In the genomic region with DNA sequence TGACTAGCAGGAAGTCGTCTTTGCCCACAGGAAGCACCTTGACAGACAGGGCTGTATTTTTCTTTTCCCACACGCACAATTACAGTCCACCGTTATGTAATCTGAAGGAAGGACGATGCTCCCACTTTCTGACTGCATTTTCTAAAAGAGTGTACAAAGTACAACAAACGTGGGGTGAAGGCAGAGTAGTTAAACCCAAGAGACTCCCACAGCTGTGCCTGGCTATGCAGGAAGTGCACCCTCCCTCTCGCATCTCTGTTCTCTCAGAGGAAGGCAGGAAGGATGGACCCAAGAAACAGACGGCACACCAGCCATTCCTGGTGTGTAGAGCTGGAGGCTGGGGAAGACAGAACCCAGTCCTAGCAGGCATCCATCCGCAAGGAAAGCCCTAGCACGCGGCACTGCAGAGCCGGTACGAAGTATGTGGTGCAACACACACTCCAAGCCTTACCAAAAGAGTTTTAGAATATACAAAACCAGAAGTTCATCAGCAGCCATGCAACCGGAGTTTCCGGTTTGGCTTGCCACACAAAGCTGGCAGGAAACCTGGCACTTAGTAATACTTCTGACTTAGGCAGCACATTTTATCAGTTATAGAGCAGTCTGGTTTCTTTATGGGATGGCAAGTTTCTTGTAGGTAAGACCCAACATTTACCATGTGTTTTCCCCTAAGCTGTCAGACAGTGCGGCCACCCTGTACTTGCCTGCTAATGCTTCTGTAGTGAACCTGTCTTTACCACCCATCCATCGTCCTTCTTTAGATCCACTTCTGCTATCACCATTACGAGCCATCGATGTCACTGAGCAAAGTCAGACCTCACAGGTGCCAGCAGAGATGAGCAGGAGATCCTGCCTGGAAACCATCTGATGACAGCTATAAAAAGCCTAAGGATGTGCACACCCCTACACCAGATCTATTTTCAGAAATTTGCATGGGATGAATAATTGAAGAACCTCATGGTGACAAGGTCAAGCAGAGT, we compare ENCODE assay signal across 8 mouse cellular contexts. TPM values are rescaled to one million over a fixed set of nuclear protein-coding genes. Genes with fewer than 3 reads are reported as not detected.
A peak's percentile ranks its signal among the peaks of the same experiment; 100 is the strongest.
DNase-seq lines count a peak whose midpoint lies in the region; ATAC-seq and TF ChIP-seq lines count a peak whose summit lies in the region.
"Had no signal": no experiment of that assay in that cellular context is flagged by ENCODE, and none has a peak within 500 bp of the region (broad histone marks: within the 10 kb centered on the region; RNA-seq: fewer than 3 reads in every experiment).

No protein-coding gene starts in this region.

- no peak for ATAC-seq in liver, embryonic 12.5 days
- ATAC-seq in liver, embryonic 11.5 days (replicated peaks; ENCODE audit: low FRiP score), result no peak
- peak; percentile 82 for ATAC-seq in common myeloid progenitor, adult 5-6 weeks (replicated peaks; ENCODE audit: low read depth, poor library complexity, severe bottlenecking)
- no peak for ATAC-seq in kidney, embryonic 15.5 days (replicated peaks; ENCODE audit: low FRiP score)

- WGBS in liver, embryonic 12.5 days (ENCODE audit: insufficient replicate concordance), result 43% methylated on average over 18 of the region's 18 CpGs
- WGBS in liver, embryonic 11.5 days, result 61% methylated on average over 18 of the region's 18 CpGs
- WGBS in kidney, embryonic 15.5 days, result 67% methylated on average over 18 of the region's 18 CpGs
- 31% methylated on average over 18 of the region's 18 CpGs for WGBS in olfactory bulb, adult 2 months

- TF ChIP-seq CTCF in olfactory bulb, adult 2 months (IDR thresholded peaks at IDR 0.05; ENCODE audit: insufficient read depth, low read depth, low read length), result no peak

- no peak overlapping the region for H3K4me3 ChIP-seq in liver, embryonic 12.5 days
- no peak overlapping the region for H3K4me3 ChIP-seq in liver, embryonic 11.5 days (ENCODE audit: low read depth, low read length)
- H3K4me3 ChIP-seq in kidney, embryonic 15.5 days (replicated peaks), result no peak overlapping the region
- H3K4me3 ChIP-seq in olfactory bulb, adult 2 months (ENCODE audit: insufficient read depth, low read depth, low read length), result peak overlapping the region; percentile 25
- H3K4me3 ChIP-seq: limb, embryonic 13.5 days had no signal

- no peaks in the 10 kb centered on the region for H3K9me3 ChIP-seq in liver, embryonic 12.5 days (replicated peaks)
- H3K9me3 ChIP-seq in liver, embryonic 11.5 days (ENCODE audit: control insufficient read depth, low read length), result no peaks in the 10 kb centered on the region
- H3K9me3 ChIP-seq in kidney, embryonic 15.5 days (replicated peaks), result no peaks in the 10 kb centered on the region
- H3K9me3 ChIP-seq: limb, embryonic 13.5 days had no signal

- no peaks in the 10 kb centered on the region for H3K27me3 ChIP-seq in liver, embryonic 12.5 days (replicated peaks)
- no peaks in the 10 kb centered on the region for H3K27me3 ChIP-seq in liver, embryonic 11.5 days (replicated peaks; ENCODE audit: control insufficient read depth, insufficient read depth, low read length)
- H3K27me3 ChIP-seq in kidney, embryonic 15.5 days, result no peaks in the 10 kb centered on the region
- H3K27me3 ChIP-seq: limb, embryonic 13.5 days had no signal

- DNase-seq in liver, embryonic 11.5 days (ENCODE audit: low spot score), result no peak
- DNase-seq in cerebellum, adult 11 months, result no peak
- DNase-seq in frontal cortex, postnatal 10 days (ENCODE audit: low spot score in 2 of 2), result no peak

- 0 out of 2 replicates have a peak, but pooled peaks cover 3% of the 10 kb centered on the region for H3K4me1 ChIP-seq in liver, embryonic 12.5 days
- no peaks in the 10 kb centered on the region for H3K4me1 ChIP-seq in liver, embryonic 11.5 days (replicated peaks; ENCODE audit: control insufficient read depth, insufficient read depth, low read length)
- H3K4me1 ChIP-seq in kidney, embryonic 15.5 days, result peaks cover 3% of the 10 kb centered on the region; the same call in 1 of the 2 replicates
- H3K4me1 ChIP-seq in olfactory bulb, adult 2 months (ENCODE audit: control insufficient read depth, insufficient read depth, low read length), result peaks cover 21% of the 10 kb centered on the region

- H3K27ac ChIP-seq in liver, embryonic 12.5 days, result peak overlapping the region; percentile 53; the same call in 1 of the 2 replicates
- H3K27ac ChIP-seq in liver, embryonic 11.5 days (ENCODE audit: low read depth, low read length), result no peak overlapping the region
- peak overlapping the region; percentile 48 for H3K27ac ChIP-seq in kidney, embryonic 15.5 days
- H3K27ac ChIP-seq in olfactory bulb, adult 2 months (ENCODE audit: insufficient read depth, low read depth, low read length), result peak overlapping the region; percentile 81
- H3K27ac ChIP-seq: limb, embryonic 13.5 days had no signal

- no peak overlapping the region for H3K4me2 ChIP-seq in liver, embryonic 12.5 days
- H3K4me2 ChIP-seq in liver, embryonic 11.5 days, result no peak overlapping the region
- no peak overlapping the region for H3K4me2 ChIP-seq in kidney, embryonic 15.5 days
- H3K4me2 ChIP-seq: limb, embryonic 13.5 days had no signal

- no peak for TF ChIP-seq POLR2A in olfactory bulb, adult 2 months (IDR thresholded peaks at IDR 0.05; ENCODE audit: insufficient read depth, low read depth, low read length)

- peaks cover 26% of the 10 kb centered on the region for H3K36me3 ChIP-seq in liver, embryonic 12.5 days
- H3K36me3 ChIP-seq in liver, embryonic 11.5 days (ENCODE audit: control insufficient read depth, insufficient read depth, low read length), result peaks cover 5% of the 10 kb centered on the region
- peaks cover 47% of the 10 kb centered on the region for H3K36me3 ChIP-seq in kidney, embryonic 15.5 days

- H3K9ac ChIP-seq in liver, embryonic 12.5 days, result no peak overlapping the region
- H3K9ac ChIP-seq in liver, embryonic 11.5 days (ENCODE audit: low read depth, low read length), result no peak overlapping the region
- H3K9ac ChIP-seq in kidney, embryonic 15.5 days, result no peak overlapping the region
- H3K9ac ChIP-seq: limb, embryonic 13.5 days had no signal

RNA-seq across cellular contexts. Expression of a gene that starts 39.7 kb away (rescaled TPM):
- polyA plus RNA-seq in liver, embryonic 12.5 days (2016; fragmentation: Nextera tagmentation; extraction: Ambion mirVana), result 0.25 and 0.31 TPM in 2 replicates
- polyA plus RNA-seq in liver, embryonic 11.5 days (2014; fragmentation: Nextera tagmentation; extraction: Ambion mirVana), result 0.44 and 0.51 TPM in 2 replicates
- total RNA-seq in common myeloid progenitor, adult 5-6 weeks (2017), result 10.3 and 10.4 TPM in 2 replicates
- polyA plus RNA-seq in kidney, embryonic 15.5 days (2015; fragmentation: Nextera tagmentation; extraction: Ambion mirVana), result 1.1 and 1.3 TPM in 2 replicates
- not detected in 2 replicates for polyA plus RNA-seq in olfactory bulb, adult 2 months (2012; ENCODE audit: insufficient read depth, insufficient read length, low replicate concordance, missing spikeins)
